8 mouse cellular contexts compared by ENCODE assay signal in genomic region chr16:18229622-18230021, GRCm38 (mm10). TPM values are rescaled to one million over a fixed set of nuclear protein-coding genes. Genes with fewer than 3 reads are reported as not detected.
DNase-seq lines count a peak whose midpoint lies in the region; ATAC-seq and TF ChIP-seq lines count a peak whose summit lies in the region.

No protein-coding gene starts in this region.

- DNase-seq in heart, adult 11 months = peak; percentile 96
- DNase-seq in heart, postnatal 25 days (ENCODE audit: low spot score) = no peak
- DNase-seq in adrenal gland, postnatal 14 days = peak; percentile 39
- DNase-seq in right cerebral cortex, postnatal 14 days = peak; percentile 88
- DNase-seq in spleen, adult 18-20 months = no peak
- DNase-seq in retina, postnatal 1 day = no peak

- peaks cover 40% of the 10 kb centered on the region for H3K4me1 ChIP-seq in embryonic facial prominence, embryonic 15.5 days
- no peaks in the 10 kb centered on the region for H3K4me1 ChIP-seq in intestine, postnatal 0 days (replicated peaks; ENCODE audit: control insufficient read depth, insufficient read depth, low read length)

- no peaks in the 10 kb centered on the region for H3K27me3 ChIP-seq in embryonic facial prominence, embryonic 15.5 days
- H3K27me3 ChIP-seq in intestine, postnatal 0 days (replicated peaks; ENCODE audit: control insufficient read depth, insufficient read depth, low read length) = no peaks in the 10 kb centered on the region

- peak; percentile 39; the same call in 1 of the 2 replicates for ATAC-seq in embryonic facial prominence, embryonic 15.5 days (ENCODE audit: insufficient number of reproducible peaks, low FRiP score, low TSS enrichment, low read depth)
- ATAC-seq in intestine, postnatal 0 days = no peak

- WGBS in embryonic facial prominence, embryonic 15.5 days = 60% methylated on average over 11 of the region's 11 CpGs
- WGBS in intestine, postnatal 0 days = 52% methylated on average over 11 of the region's 11 CpGs

- H3K4me3 ChIP-seq in embryonic facial prominence, embryonic 15.5 days (replicated peaks) = no peak overlapping the region
- H3K4me3 ChIP-seq in intestine, postnatal 0 days (ENCODE audit: low read depth, low read length) = no peak overlapping the region

- H3K9me3 ChIP-seq in embryonic facial prominence, embryonic 15.5 days (replicated peaks) = no peaks in the 10 kb centered on the region
- H3K9me3 ChIP-seq in intestine, postnatal 0 days (ENCODE audit: control insufficient read depth) = no peaks in the 10 kb centered on the region

- H3K27ac ChIP-seq in embryonic facial prominence, embryonic 15.5 days (replicated peaks) = 0 out of 2 replicates have a peak overlapping the region, but pooled peaks have one; percentile 2
- no peak overlapping the region for H3K27ac ChIP-seq in intestine, postnatal 0 days (ENCODE audit: low read depth, low read length)

- H3K9ac ChIP-seq in embryonic facial prominence, embryonic 15.5 days = no peak overlapping the region
- H3K9ac ChIP-seq in intestine, postnatal 0 days (ENCODE audit: low read depth, low read length) = no peak overlapping the region

- TF ChIP-seq CTCF in intestine, postnatal 0 days (IDR thresholded peaks at IDR 0.05; ENCODE audit: low read depth) = no peak

- intact Hi-C loops in heart, postnatal 25 days (cut with DNase I) = loop anchor here (10.0 kb wide), 1 partner anchor 305 kb away; the partner anchor contains the start of gene Slc25a1

- 0 out of 2 replicates have a peak overlapping the region, but pooled peaks have one; percentile 0 for H3K4me2 ChIP-seq in embryonic facial prominence, embryonic 15.5 days (replicated peaks)
- peak overlapping the region; percentile 9; the same call in 1 of the 2 replicates for H3K4me2 ChIP-seq in intestine, postnatal 0 days (replicated peaks; ENCODE audit: low read depth)

- H3K36me3 ChIP-seq in embryonic facial prominence, embryonic 15.5 days = peaks cover 41% of the 10 kb centered on the region
- peaks cover 26% of the 10 kb centered on the region for H3K36me3 ChIP-seq in intestine, postnatal 0 days (ENCODE audit: control insufficient read depth, insufficient read depth)

RNA-seq across cellular contexts. Expression of gene Zdhhc8, which starts 5.3 kb away (rescaled TPM):
- total RNA-seq in heart, postnatal 25 days (2021) = 10 to 100 TPM; 22.4 to 24.1 TPM
- total RNA-seq in adrenal gland, postnatal 14 days (2021) = 18.6 and 22.0 TPM in 2 replicates
- 24.3 and 24.7 TPM in 2 replicates for polyA plus RNA-seq in embryonic facial prominence, embryonic 15.5 days (2015; fragmentation: Nextera tagmentation; extraction: Ambion mirVana)
- polyA plus RNA-seq in intestine, postnatal 0 days (2015; fragmentation: Nextera tagmentation; extraction: Ambion mirVana) = 4.3 and 5.0 TPM in 2 replicates

RNA-seq across cellular contexts. Expression of gene Ccdc188, which starts 11.9 kb away (rescaled TPM):
- not detected for total RNA-seq in heart, postnatal 25 days (2021)
- not detected in 2 replicates for total RNA-seq in adrenal gland, postnatal 14 days (2021)
- not detected in 2 replicates for polyA plus RNA-seq in embryonic facial prominence, embryonic 15.5 days (2015; fragmentation: Nextera tagmentation; extraction: Ambion mirVana)
- not detected in 2 replicates for polyA plus RNA-seq in intestine, postnatal 0 days (2015; fragmentation: Nextera tagmentation; extraction: Ambion mirVana)

RNA-seq across cellular contexts. Expression of gene Trmt2a, which starts 18.9 kb away (rescaled TPM):
- total RNA-seq in heart, postnatal 25 days (2021) = 10 to 100 TPM; 21.5 to 22.5 TPM
- 41.0 and 47.0 TPM in 2 replicates for total RNA-seq in adrenal gland, postnatal 14 days (2021)
- 114 TPM in 2 replicates for polyA plus RNA-seq in embryonic facial prominence, embryonic 15.5 days (2015; fragmentation: Nextera tagmentation; extraction: Ambion mirVana)
- 26.1 and 28.7 TPM in 2 replicates for polyA plus RNA-seq in intestine, postnatal 0 days (2015; fragmentation: Nextera tagmentation; extraction: Ambion mirVana)

RNA-seq across cellular contexts. Expression of gene Ranbp1, which starts 18.9 kb away (rescaled TPM):
- total RNA-seq in heart, postnatal 25 days (2021) = 10 to 100 TPM; 42.7 to 43.0 TPM
- total RNA-seq in adrenal gland, postnatal 14 days (2021) = 139 and 155 TPM in 2 replicates
- 450 and 466 TPM in 2 replicates for polyA plus RNA-seq in embryonic facial prominence, embryonic 15.5 days (2015; fragmentation: Nextera tagmentation; extraction: Ambion mirVana)
- polyA plus RNA-seq in intestine, postnatal 0 days (2015; fragmentation: Nextera tagmentation; extraction: Ambion mirVana) = 229 and 231 TPM in 2 replicates

RNA-seq across cellular contexts. Expression of gene Gm49776, which starts 28.5 kb away (rescaled TPM):
- total RNA-seq in heart, postnatal 25 days (2021) = not detected
- not detected in 2 replicates for total RNA-seq in adrenal gland, postnatal 14 days (2021)
- 2.5 TPM in 2 replicates for polyA plus RNA-seq in embryonic facial prominence, embryonic 15.5 days (2015; fragmentation: Nextera tagmentation; extraction: Ambion mirVana)
- 1.2 and 1.5 TPM in 2 replicates for polyA plus RNA-seq in intestine, postnatal 0 days (2015; fragmentation: Nextera tagmentation; extraction: Ambion mirVana)

Comparison
In these comparisons a context has a peak if more than half of its experiments do, and no peak if none do; other contexts are left out.
1. DNase-seq: peak in heart, adult 11 months (single experiment), adrenal gland, postnatal 14 days (single experiment) and right cerebral cortex, postnatal 14 days (single experiment); none in heart, postnatal 25 days (single experiment), spleen, adult 18-20 months (0 of 2) and retina, postnatal 1 day (single experiment).